Mouse (Mus musculus) MEL (cell line): ENCODE measurements at regions not wholly inside any gene's neighbourhood (a gene's known extent, or its start where the extent isn't known, plus 50 kb on each side); places are given as distances from the start of the nearest gene placed in this dataset.

ENCODE experiments used
- DNase-seq: peaks from one replicate; pipeline ENCODE4 v3.0.0; 2011; ENCODE audit warnings: low read depth, low spot score
- H3K27ac ChIP-seq: 2 replicates; pipeline ENCODE4 v1.5.1; 2012; ENCODE audit warnings: low read depth, mild to moderate bottlenecking, control low read depth, low read length, moderate library complexity; ENCODE audit not compliant: control insufficient read depth
- H3K27me3 ChIP-seq, 2 experiments: fragments of 150-350 bp in 1 of 2; sonication (generic) in 1 of 2; 2 replicates each; pipeline ENCODE4 v1.6.1; 2012; ENCODE audit warnings: low read length in 2 of 2, mild to moderate bottlenecking in 2 of 2, improper control_type of control experiment in 1 of 2, moderate library complexity in 1 of 2; ENCODE audit not compliant: insufficient read depth in 2 of 2, control insufficient read depth in 1 of 2
- H3K36me3 ChIP-seq, 2 experiments: 2 replicates each; pipeline ENCODE4 v1.6.1; 2012 to 2014; ENCODE audit warnings: low read length in 2 of 2, improper control_type of control experiment in 1 of 2, inconsistent platforms in 1 of 2, mild to moderate bottlenecking in 1 of 2; ENCODE audit not compliant: insufficient read depth in 2 of 2, control insufficient read depth in 1 of 2
- H3K4me1 ChIP-seq, 2 experiments: fragments of 150-350 bp in 1 of 2; sonication (generic) in 1 of 2; 2 replicates each; pipeline ENCODE4 v1.6.1; 2012; ENCODE audit warnings: low read length in 2 of 2, improper control_type of control experiment in 1 of 2, mild to moderate bottlenecking in 1 of 2; ENCODE audit not compliant: insufficient read depth in 2 of 2, control insufficient read depth in 1 of 2
- H3K4me3 ChIP-seq, 2 experiments: fragments of 150-350 bp in 1 of 2; sonication (generic) in 1 of 2; 2 replicates each; pipeline ENCODE4 v1.5.1; 2012; ENCODE audit warnings: low read depth in 2 of 2, low read length in 2 of 2, mild to moderate bottlenecking in 2 of 2, moderate library complexity in 2 of 2, control low read depth in 1 of 2, improper control_type of control experiment in 1 of 2; ENCODE audit not compliant: control insufficient read depth in 1 of 2, insufficient read depth in 1 of 2
- H3K79me2 ChIP-seq: 2 replicates; pipeline ENCODE4 v1.6.1; 2012; ENCODE audit warnings: mild to moderate bottlenecking, low read length, moderate library complexity; ENCODE audit not compliant: control insufficient read depth, poor library complexity, insufficient read depth
- H3K9ac ChIP-seq: 2 replicates; pipeline ENCODE4 v1.6.1; 2012; ENCODE audit warnings: low read depth, mild to moderate bottlenecking, control low read depth, low read length, moderate library complexity; ENCODE audit not compliant: control insufficient read depth, poor library complexity, severe bottlenecking
- H3K9me3 ChIP-seq: fragments of 150-350 bp; sonication (generic); replicated peaks from 2 replicates; pipeline ENCODE4 v1.6.1; 2012; ENCODE audit warnings: mild to moderate bottlenecking, low read length, improper control_type of control experiment, moderate library complexity; ENCODE audit not compliant: insufficient read depth
- BHLHE40 ChIP-seq: IDR thresholded peaks from 2 replicates; pipeline ENCODE4 v1.6.1; 2012; ENCODE audit warnings: low read depth, mild to moderate bottlenecking, inconsistent platforms, low read length, improper control_type of control experiment, borderline replicate concordance
- CHD1 ChIP-seq: IDR thresholded peaks from 2 replicates; pipeline ENCODE4 v1.6.1; 2012; ENCODE audit warnings: low read depth, mild to moderate bottlenecking, inconsistent platforms, low read length, improper control_type of control experiment
- CHD2 ChIP-seq: IDR thresholded peaks from 2 replicates; pipeline ENCODE4 v1.6.1; 2011; ENCODE audit warnings: low read length, improper control_type of control experiment
- CTCF ChIP-seq, 3 experiments: IDR thresholded peaks in 2 of 3; conservative IDR thresholded peaks in 1 of 3; 2 replicates each; pipeline ENCODE4 v1.5.1; 2011 to 2012; ENCODE audit warnings: low read length in 3 of 3, low read depth in 2 of 3, mild to moderate bottlenecking in 2 of 3, improper control_type of control experiment in 1 of 3, inconsistent platforms in 1 of 3, mixed read lengths in 1 of 3, moderate library complexity in 1 of 3; ENCODE audit not compliant: control insufficient read depth in 1 of 3, insufficient read depth in 1 of 3, poor library complexity in 1 of 3, severe bottlenecking in 1 of 3
- ETS1 ChIP-seq: IDR thresholded peaks from 2 replicates; pipeline ENCODE4 v1.6.1; 2012; ENCODE audit warnings: low read depth, mild to moderate bottlenecking, inconsistent platforms, low read length, improper control_type of control experiment, moderate library complexity
- GABPA ChIP-seq: IDR thresholded peaks from 2 replicates; pipeline ENCODE4 v1.6.1; 2012; ENCODE audit warnings: low read depth, mild to moderate bottlenecking, inconsistent platforms, low read length, improper control_type of control experiment, moderate library complexity
- GATA1 ChIP-seq: IDR thresholded peaks from 2 replicates; pipeline ENCODE4 v1.6.1; 2011; ENCODE audit warnings: low read depth, low read length, improper control_type of control experiment
- HCFC1 ChIP-seq: IDR thresholded peaks from 2 replicates; pipeline ENCODE4 v1.6.1; 2012; ENCODE audit warnings: low read depth, mild to moderate bottlenecking, inconsistent platforms, low read length, improper control_type of control experiment, moderate library complexity
- JUND ChIP-seq: IDR thresholded peaks from 2 replicates; pipeline ENCODE4 v1.6.1; 2011; ENCODE audit warnings: low read depth, mild to moderate bottlenecking, improper control_type of control experiment, low read length
- KAT2A ChIP-seq: conservative IDR thresholded peaks from 2 replicates; pipeline ENCODE4 v1.6.1; 2012; ENCODE audit warnings: low read depth, low read length, improper control_type of control experiment, inconsistent platforms
- MXI1 ChIP-seq: IDR thresholded peaks from 2 replicates; pipeline ENCODE4 v1.6.1; 2011; ENCODE audit warnings: mild to moderate bottlenecking, low read depth, low read length, improper control_type of control experiment
- MYB ChIP-seq: IDR thresholded peaks from 2 replicates; pipeline ENCODE4 v1.6.1; 2011; ENCODE audit warnings: mild to moderate bottlenecking, low read depth, low read length, improper control_type of control experiment
- MYC ChIP-seq: IDR thresholded peaks from 2 replicates; pipeline ENCODE4 v1.6.1; 2011; ENCODE audit warnings: low read depth, mild to moderate bottlenecking, low read length, improper control_type of control experiment, moderate library complexity
- NELFE ChIP-seq: IDR thresholded peaks from 2 replicates; pipeline ENCODE4 v1.6.1; 2011; ENCODE audit warnings: low read depth, low read length, improper control_type of control experiment
- POLR2AphosphoS2 ChIP-seq: IDR thresholded peaks from 2 replicates; pipeline ENCODE4 v1.6.1; 2011; ENCODE audit warnings: low read length, improper control_type of control experiment
- SIN3A ChIP-seq: IDR thresholded peaks from 2 replicates; pipeline ENCODE4 v1.6.1; 2012; ENCODE audit warnings: low read length, improper control_type of control experiment, inconsistent platforms
- SMC3 ChIP-seq: IDR thresholded peaks from 2 replicates; pipeline ENCODE4 v1.6.1; 2011; ENCODE audit warnings: low read depth, low read length, improper control_type of control experiment
- TAL1 ChIP-seq: IDR thresholded peaks from 2 replicates; pipeline ENCODE4 v1.6.1; 2012; ENCODE audit warnings: mild to moderate bottlenecking, inconsistent platforms, low read length, moderate library complexity, mixed read lengths
- TCF12 ChIP-seq: IDR thresholded peaks from 2 replicates; pipeline ENCODE4 v1.6.1; 2014; ENCODE audit warnings: low read depth, mild to moderate bottlenecking, inconsistent platforms, low read length, improper control_type of control experiment, moderate library complexity
- USF1 ChIP-seq: IDR thresholded peaks from 2 replicates; pipeline ENCODE4 v1.6.1; 2014; ENCODE audit warnings: low read depth, mild to moderate bottlenecking, inconsistent platforms, low read length, improper control_type of control experiment, moderate library complexity
- ZC3H11A ChIP-seq: IDR thresholded peaks from 2 replicates; pipeline ENCODE4 v1.6.1; 2012; ENCODE audit warnings: low read depth, mild to moderate bottlenecking, inconsistent platforms, low read length, improper control_type of control experiment
- ZKSCAN1 ChIP-seq: IDR thresholded peaks from 2 replicates; pipeline ENCODE4 v1.6.1; 2012; ENCODE audit warnings: low read depth, mild to moderate bottlenecking, inconsistent platforms, low read length, improper control_type of control experiment, moderate library complexity
- ZMIZ1 ChIP-seq: IDR thresholded peaks from 2 replicates; pipeline ENCODE4 v1.6.1; 2012; ENCODE audit warnings: low read depth, mild to moderate bottlenecking, inconsistent platforms, low read length, improper control_type of control experiment, moderate library complexity
- ZNF384 ChIP-seq: IDR thresholded peaks from 2 replicates; pipeline ENCODE4 v1.6.1; 2012; ENCODE audit warnings: low read depth, mild to moderate bottlenecking, inconsistent platforms, low read length, improper control_type of control experiment

DNA sequence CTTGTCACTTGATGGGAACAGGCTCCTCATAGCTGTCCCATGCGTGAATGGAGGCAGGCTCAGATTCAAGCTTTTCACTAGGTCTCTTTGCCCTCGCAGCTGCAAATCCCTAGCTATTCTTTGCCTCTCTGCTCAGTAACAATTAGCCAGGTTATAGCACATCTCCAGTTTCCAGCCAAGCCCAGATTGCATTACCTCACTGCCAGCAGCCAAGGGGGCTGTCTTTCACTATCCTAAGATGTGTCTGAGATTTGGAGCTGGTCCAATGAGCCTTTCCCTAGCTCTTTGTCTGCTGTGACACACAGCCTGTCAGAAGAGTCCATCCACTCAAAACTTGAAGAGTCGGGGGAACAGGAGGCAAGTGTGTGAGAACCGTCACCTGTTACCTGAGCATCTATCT, 62.0 kb upstream of the Itga6 start (continued):
- TF ChIP-seq MYC = no peak

DNA sequence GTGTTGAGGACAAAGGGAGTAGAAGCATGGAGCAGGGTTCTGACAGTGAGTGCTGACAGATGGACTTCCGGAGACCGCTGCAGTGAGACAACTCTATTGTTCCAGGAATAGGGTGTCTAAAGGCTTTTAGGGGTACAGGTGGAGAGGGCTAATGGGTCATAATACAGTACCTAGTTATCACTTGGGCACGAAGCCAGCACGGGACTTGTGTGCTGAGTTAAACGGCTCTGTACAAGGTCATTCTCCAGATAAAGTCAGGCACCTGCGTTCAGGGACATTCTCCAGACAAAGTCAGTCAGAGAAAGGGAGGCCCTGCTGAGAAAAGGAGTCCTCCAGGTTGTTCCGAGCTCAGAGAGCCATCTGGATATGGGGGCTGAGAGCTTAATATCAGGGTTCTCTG, 60.2 kb upstream of the Itga6 start:
- TF ChIP-seq TCF12 (no peak), USF1 (no peak), GABPA (no peak), TAL1 (no peak), SIN3A (no peak), POLR2AphosphoS2 (no peak), MXI1 (no peak), MYC (no peak), KAT2A (no peak)
- H3K9me3 ChIP-seq = no peaks in the 10 kb centered on the region
- H3K4me3 ChIP-seq = no peak overlapping the region
- H3K36me3 ChIP-seq = no peaks in the 10 kb centered on the region
- no peak for DNase-seq
- peaks cover 3% of the 10 kb centered on the region in 2 experiments; a peak in 3 of 4 replicates for H3K27me3 ChIP-seq
- H3K4me1 ChIP-seq = no peaks in the 10 kb centered on the region
- no peak overlapping the region for H3K27ac ChIP-seq
- no peaks in the 10 kb centered on the region for H3K79me2 ChIP-seq
- no peak overlapping the region for H3K9ac ChIP-seq

DNA sequence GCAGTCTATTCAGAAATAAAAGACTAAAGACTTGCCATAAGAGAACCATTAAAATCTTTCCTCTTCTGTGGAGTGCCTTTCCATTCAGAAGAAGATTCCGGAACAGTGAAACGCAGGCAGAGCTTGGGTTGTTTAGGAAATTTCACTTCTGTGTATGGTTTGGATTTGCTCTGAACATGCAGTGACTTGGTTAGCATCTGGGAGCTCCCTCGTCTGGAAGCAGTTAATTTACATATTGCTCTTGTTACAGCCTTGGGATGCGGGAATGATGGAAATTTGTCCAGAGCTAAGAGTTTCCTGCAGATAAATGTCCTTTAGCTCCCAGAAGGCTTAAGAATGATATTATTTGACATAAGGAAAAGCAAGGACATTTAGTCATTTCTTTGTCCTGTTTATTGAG, 56.4 kb upstream of the Itga6 start:
- Histone ChIP-seq H3K36me3 (no peaks in the 10 kb centered on the region), H3K27ac (no peak overlapping the region), H3K9ac (no peak overlapping the region), H3K4me3 (no peak overlapping the region), H3K4me1 (no peaks in the 10 kb centered on the region), H3K79me2 (no peaks in the 10 kb centered on the region), H3K9me3 (no peaks in the 10 kb centered on the region), H3K27me3 (peaks cover 3 to 4% of the 10 kb centered on the region in 2 experiments)
- TF ChIP-seq ETS1 (no peak), USF1 (no peak), ZNF384 (no peak), BHLHE40 (no peak), NELFE (no peak), MYB (no peak), ZKSCAN1 (no peak), CHD2 (no peak), HCFC1 (no peak), CTCF (IDR thresholded peaks at IDR 0.05 in 2 of 3, conservative IDR thresholded peaks at IDR 0.05 in 1 of 3; ENCODE audit: control insufficient read depth in 1 of 3, insufficient read depth in 1 of 3, low read depth in 2 of 3, low read length in 3 of 3, poor library complexity in 1 of 3, severe bottlenecking in 1 of 3) (no peak), MXI1 (no peak), SMC3 (no peak), KAT2A (no peak), GATA1 (no peak), JUND (no peak), ZC3H11A (no peak), CHD1 (no peak), ZMIZ1 (no peak)
- no peak for DNase-seq
